Mouse (Mus musculus) R1 (cell line): ENCODE data around the gene Klhl25.
"Not testable (repeated sequence)": the region's sequence is repeated elsewhere in the genome, so short reads cannot be mapped to it uniquely, and the experiment has no call there.

Source experiments
- DNase-seq: peaks from one replicate; pipeline ENCODE4 v3.0.0-alpha.2; 2018; ENCODE audit warnings: low read depth, low spot score

Klhl25 gene

GRCm38 (mm10) chr7:75848115-75848775 is at the start of gene Klhl25:
TSS of gene Klhl25 (plus strand) at chr7:75848310.
- DNase-seq = peak; percentile 97

GRCm38 (mm10) chr7:75800530-75800929 is 47.6 kb upstream of the Klhl25 start:
- no peak for DNase-seq

GRCm38 (mm10) chr7:75801022-75801421 is 47.1 kb upstream of the Klhl25 start:
- no peak for DNase-seq

GRCm38 (mm10) chr7:75801621-75802358 is 46.3 kb upstream of the Klhl25 start:
- DNase-seq = peak; percentile 95

- DNase-seq = peak; percentile 75
Measured at GRCm38 (mm10) chr7:75802887-75803286, 45.2 kb upstream of the Klhl25 start.

GRCm38 (mm10) chr7:75806161-75806560 is 41.9 kb upstream of the Klhl25 start:
- DNase-seq = no peak

GRCm38 (mm10) chr7:75806711-75807110 is 41.4 kb upstream of the Klhl25 start:
- no peak for DNase-seq

- DNase-seq = peak; percentile 50
Measured at GRCm38 (mm10) chr7:75807460-75808304, 40.4 kb upstream of the Klhl25 start.

GRCm38 (mm10) chr7:75820687-75821086 is 27.4 kb upstream of the Klhl25 start:
- no peak for DNase-seq

- no peak for DNase-seq
Measured at GRCm38 (mm10) chr7:75822087-75822668, 25.9 kb upstream of the Klhl25 start.

GRCm38 (mm10) chr7:75823071-75823470 is 25.0 kb upstream of the Klhl25 start:
- DNase-seq = no peak

- DNase-seq = no peak
Measured at GRCm38 (mm10) chr7:75826360-75827103, 21.6 kb upstream of the Klhl25 start.

- peak; percentile 18 for DNase-seq
Measured at GRCm38 (mm10) chr7:75827357-75827756, 20.8 kb upstream of the Klhl25 start.

- DNase-seq = peak; percentile 91
Measured at GRCm38 (mm10) chr7:75827850-75828249, 20.3 kb upstream of the Klhl25 start.

GRCm38 (mm10) chr7:75828536-75828935 is 19.6 kb upstream of the Klhl25 start:
- DNase-seq = no peak

- peak; percentile 62 for DNase-seq
Measured at GRCm38 (mm10) chr7:75830251-75831060, 17.7 kb upstream of the Klhl25 start.

- not testable (repeated sequence) for DNase-seq
Measured at GRCm38 (mm10) chr7:75833960-75834359, 14.2 kb upstream of the Klhl25 start.

- not testable (repeated sequence) for DNase-seq
Measured at GRCm38 (mm10) chr7:75834932-75835631, 13.0 kb upstream of the Klhl25 start.

GRCm38 (mm10) chr7:75840071-75840470 is 8.0 kb upstream of the Klhl25 start:
- DNase-seq = no peak

GRCm38 (mm10) chr7:75842306-75842705 is 5.8 kb upstream of the Klhl25 start:
- DNase-seq = no peak
